Comparison of ENCODE assay signal across 4 mouse cellular contexts in the genomic region with DNA sequence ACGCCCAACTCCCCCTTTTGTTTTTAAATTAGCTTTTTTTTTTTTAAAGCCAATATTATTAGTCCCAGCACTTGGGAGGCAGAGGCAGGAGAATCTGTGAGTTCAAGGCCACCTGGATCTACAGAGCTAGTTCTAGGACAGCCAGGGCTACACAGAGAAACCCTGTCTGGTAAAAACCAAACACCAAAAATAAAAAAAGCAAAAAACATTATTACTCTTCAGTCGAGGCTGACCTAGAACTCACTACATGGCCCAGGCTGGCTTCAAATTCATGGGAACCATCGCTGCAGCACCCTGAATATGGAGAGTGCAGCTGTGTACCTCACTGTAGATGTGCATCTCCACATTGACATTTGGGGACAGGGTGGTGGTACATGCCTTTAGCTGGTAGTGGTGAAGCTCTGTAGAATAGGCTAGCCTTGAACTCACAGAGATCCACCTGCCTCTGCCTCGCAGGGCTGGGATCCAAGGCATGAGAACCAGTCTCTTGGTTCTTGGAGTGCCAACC. TPM values are rescaled to one million over a fixed set of nuclear protein-coding genes. Genes with fewer than 3 reads are reported as not detected.
A peak's percentile ranks its signal among the peaks of the same experiment; 100 is the strongest.
DNase-seq lines count a peak whose midpoint lies in the region; ATAC-seq and TF ChIP-seq lines count a peak whose summit lies in the region.
"Not testable (repeated sequence)": the region's sequence is repeated elsewhere in the genome, so short reads cannot be mapped to it uniquely, and the experiment has no call there.

No protein-coding gene starts in this region.

- TF ChIP-seq EP300 in ES-Bruce4 (IDR thresholded peaks at IDR 0.05; ENCODE audit: insufficient read depth, low read depth, low read length); MEL (IDR thresholded peaks at IDR 0.05; ENCODE audit: low read depth in 1 of 2, low read length in 2 of 2): not testable (repeated sequence)

- ATAC-seq in midbrain, embryonic 11.5 days (ENCODE audit: low FRiP score) = not testable (repeated sequence)

- peaks cover 14% of the 10 kb centered on the region for H3K79me2 ChIP-seq in MEL (ENCODE audit: control insufficient read depth, insufficient read depth, low read length, poor library complexity)

- H3K36me3 ChIP-seq in ES-Bruce4 (ENCODE audit: control insufficient read depth, insufficient read depth, low read length, poor library complexity, severe bottlenecking) = peaks cover 23% of the 10 kb centered on the region
- H3K36me3 ChIP-seq in MEL (ENCODE audit: control insufficient read depth in 1 of 2, insufficient read depth in 2 of 2, low read length in 2 of 2) = peaks cover 7 to 18% of the 10 kb centered on the region in 2 experiments
- H3K36me3 ChIP-seq in midbrain, embryonic 11.5 days (ENCODE audit: control insufficient read depth, insufficient read depth, low read length) = peaks cover 18% of the 10 kb centered on the region

- peak; percentile 50 for DNase-seq in MEL (ENCODE audit: low read depth, low spot score)
- DNase-seq in midbrain, embryonic 11.5 days (ENCODE audit: low spot score, missing footprints) = peak; percentile 47

- TF ChIP-seq POLR2A in ES-Bruce4 (IDR thresholded peaks at IDR 0.05; ENCODE audit: insufficient read depth, low read length) = not testable (repeated sequence)
- peak in 1 of 2 experiments; percentile 67; a peak in 2 of 4 replicates for TF ChIP-seq POLR2A in MEL (IDR thresholded peaks at IDR 0.05; ENCODE audit: control insufficient read depth in 1 of 2, insufficient read depth in 1 of 2, low read depth in 1 of 2, low read length in 2 of 2, poor library complexity in 1 of 2)
- TF ChIP-seq POLR2A in embryonic fibroblast, embryonic 13.5 days (IDR thresholded peaks at IDR 0.05; ENCODE audit: low read depth, low read length) = peak; percentile 43; the same call in 1 of the 2 replicates

- not testable (repeated sequence) for TF ChIP-seq RAD21 in MEL (IDR thresholded peaks at IDR 0.05; ENCODE audit: low read depth, low read length)

- not testable (repeated sequence) for H3K9ac ChIP-seq in ES-Bruce4 (ENCODE audit: low read depth, poor library complexity, severe bottlenecking); MEL (ENCODE audit: control insufficient read depth, low read depth, low read length, poor library complexity, severe bottlenecking); midbrain, embryonic 11.5 days (ENCODE audit: low read length)

- H3K4me3 ChIP-seq in ES-Bruce4 (ENCODE audit: low read depth, low read length); MEL (ENCODE audit: control insufficient read depth in 1 of 2, insufficient read depth in 1 of 2, low read depth in 2 of 2, low read length in 2 of 2); embryonic fibroblast, embryonic 13.5 days (ENCODE audit: insufficient read depth, low read length); midbrain, embryonic 11.5 days (ENCODE audit: low read depth, low read length): not testable (repeated sequence)

- not testable (repeated sequence) for H3K4me1 ChIP-seq in ES-Bruce4 (ENCODE audit: control insufficient read depth, insufficient read depth, low read length); embryonic fibroblast, embryonic 13.5 days (ENCODE audit: control insufficient read depth, insufficient read depth, low read length); midbrain, embryonic 11.5 days (ENCODE audit: control insufficient read depth, insufficient read depth, low read length)
- H3K4me1 ChIP-seq in MEL (ENCODE audit: control insufficient read depth in 1 of 2, insufficient read depth in 2 of 2, low read length in 2 of 2) = peaks cover 0 to 17% of the 10 kb centered on the region in 2 experiments; a peak in 2 of 4 replicates

- 82% methylated on average over 4 of the region's 4 CpGs for WGBS in midbrain, embryonic 11.5 days

- H3K4me2 ChIP-seq in midbrain, embryonic 11.5 days = not testable (repeated sequence)

- H3K27ac ChIP-seq in ES-Bruce4 (ENCODE audit: insufficient read depth, low read length) = 0 out of 2 replicates have a peak overlapping the region, but pooled peaks have one; percentile 12
- not testable (repeated sequence) for H3K27ac ChIP-seq in MEL (ENCODE audit: control insufficient read depth, low read depth, low read length); embryonic fibroblast, embryonic 13.5 days (ENCODE audit: insufficient read depth, low read length); midbrain, embryonic 11.5 days (ENCODE audit: low read depth, low read length)

- H3K27me3 ChIP-seq in ES-Bruce4 (ENCODE audit: control insufficient read depth, insufficient read depth, low read length, poor library complexity, severe bottlenecking); MEL (ENCODE audit: control insufficient read depth in 1 of 2, insufficient read depth in 2 of 2, low read length in 2 of 2); midbrain, embryonic 11.5 days (ENCODE audit: control insufficient read depth, insufficient read depth, low read length): not testable (repeated sequence)

- TF ChIP-seq CTCF in ES-Bruce4 (IDR thresholded peaks at IDR 0.05; ENCODE audit: low read depth, low read length); MEL (IDR thresholded peaks at IDR 0.05 in 2 of 3, conservative IDR thresholded peaks at IDR 0.05 in 1 of 3; ENCODE audit: control insufficient read depth in 1 of 3, insufficient read depth in 1 of 3, low read depth in 2 of 3, low read length in 3 of 3, poor library complexity in 1 of 3, severe bottlenecking in 1 of 3); embryonic fibroblast, embryonic 13.5 days (IDR thresholded peaks at IDR 0.05; ENCODE audit: borderline replicate concordance, insufficient read depth, low read length): not testable (repeated sequence)

- not testable (repeated sequence) for H3K9me3 ChIP-seq in ES-Bruce4 (replicated peaks; ENCODE audit: control insufficient read depth, insufficient read depth, low read length, poor library complexity, severe bottlenecking); MEL (replicated peaks; ENCODE audit: insufficient read depth, low read length); midbrain, embryonic 11.5 days (ENCODE audit: control insufficient read depth, low read length)

TF ChIP-seq in MEL, 35 proteins besides CTCF, POLR2A, EP300 and RAD21:
- TF ChIP-seq ZMIZ1 (IDR thresholded peaks at IDR 0.05; ENCODE audit: low read depth, low read length) (peak; percentile 38), POLR2AphosphoS2 (IDR thresholded peaks at IDR 0.05; ENCODE audit: low read length) (peak; percentile 82)

RNA-seq across cellular contexts. Expression of gene Rps26, which starts 3.4 kb away (rescaled TPM):
- polyA plus RNA-seq in ES-Bruce4 (2011; ENCODE audit: insufficient read depth, insufficient read length, low read depth, missing spikeins) = 1,832 and 1,959 TPM in 2 replicates
- 2,338 and 2,523 TPM in 2 replicates for total RNA-seq in MEL (2012; rRNA removed)
- 1,000 to 10,000 TPM in 1 of 2 experiments, not detected in 1; 2,530 TPM for polyA plus RNA-seq in MEL (2012; ENCODE audit: insufficient read depth in 1 of 2, insufficient read length in 2 of 2, low read depth in 1 of 2, low replicate concordance in 2 of 2, missing spikeins in 1 of 2)
- polyA plus RNA-seq in embryonic fibroblast, embryonic 13.5 days (2011; ENCODE audit: insufficient read length, low read depth, missing spikeins) = 1,073 and 1,205 TPM in 2 replicates
- 588 and 638 TPM in 2 replicates for polyA plus RNA-seq in midbrain, embryonic 11.5 days (2014; fragmentation: Nextera tagmentation; extraction: Ambion mirVana)

RNA-seq across cellular contexts. Expression of gene Ikzf4, which starts 22.6 kb away (rescaled TPM):
- polyA plus RNA-seq in ES-Bruce4 (2011; ENCODE audit: insufficient read depth, insufficient read length, low read depth, missing spikeins) = 9.8 and 11.6 TPM in 2 replicates
- not detected in 2 replicates for total RNA-seq in MEL (2012; rRNA removed)
- under 1 TPM in 1 of 2 experiments, not detected in 1; 0.03 TPM for polyA plus RNA-seq in MEL (2012; ENCODE audit: insufficient read depth in 1 of 2, insufficient read length in 2 of 2, low read depth in 1 of 2, low replicate concordance in 2 of 2, missing spikeins in 1 of 2)
- polyA plus RNA-seq in embryonic fibroblast, embryonic 13.5 days (2011; ENCODE audit: insufficient read length, low read depth, missing spikeins) = 2.3 and 4.8 TPM in 2 replicates
- 3.8 and 4.2 TPM in 2 replicates for polyA plus RNA-seq in midbrain, embryonic 11.5 days (2014; fragmentation: Nextera tagmentation; extraction: Ambion mirVana)

RNA-seq across cellular contexts. Expression of gene Erbb3, which starts 33.7 kb away (rescaled TPM):
- polyA plus RNA-seq in ES-Bruce4 (2011; ENCODE audit: insufficient read depth, insufficient read length, low read depth, missing spikeins) = 39.4 and 41.7 TPM in 2 replicates
- 0.39 and 0.42 TPM in 2 replicates for total RNA-seq in MEL (2012; rRNA removed)
- under 1 TPM in 1 of 2 experiments, not detected in 1; 0.29 TPM for polyA plus RNA-seq in MEL (2012; ENCODE audit: insufficient read depth in 1 of 2, insufficient read length in 2 of 2, low read depth in 1 of 2, low replicate concordance in 2 of 2, missing spikeins in 1 of 2)
- polyA plus RNA-seq in embryonic fibroblast, embryonic 13.5 days (2011; ENCODE audit: insufficient read length, low read depth, missing spikeins) = 0.13 and 0.70 TPM in 2 replicates
- polyA plus RNA-seq in midbrain, embryonic 11.5 days (2014; fragmentation: Nextera tagmentation; extraction: Ambion mirVana) = 0.49 and 0.77 TPM in 2 replicates

RNA-seq across cellular contexts. Expression of gene Suox, which starts 50.7 kb away (rescaled TPM):
- 14.3 and 14.4 TPM in 2 replicates for polyA plus RNA-seq in ES-Bruce4 (2011; ENCODE audit: insufficient read depth, insufficient read length, low read depth, missing spikeins)
- 4.7 and 4.9 TPM in 2 replicates for total RNA-seq in MEL (2012; rRNA removed)
- polyA plus RNA-seq in MEL (2012; ENCODE audit: insufficient read depth in 1 of 2, insufficient read length in 2 of 2, low read depth in 1 of 2, low replicate concordance in 2 of 2, missing spikeins in 1 of 2) = 1 to 10 TPM in 1 of 2 experiments, not detected in 1; 7.2 TPM
- 14.3 and 15.7 TPM in 2 replicates for polyA plus RNA-seq in embryonic fibroblast, embryonic 13.5 days (2011; ENCODE audit: insufficient read length, low read depth, missing spikeins)
- 12.5 and 12.7 TPM in 2 replicates for polyA plus RNA-seq in midbrain, embryonic 11.5 days (2014; fragmentation: Nextera tagmentation; extraction: Ambion mirVana)

RNA-seq across cellular contexts. Expression of gene Pa2g4, which starts 57.4 kb away (rescaled TPM):
- 366 and 396 TPM in 2 replicates for polyA plus RNA-seq in ES-Bruce4 (2011; ENCODE audit: insufficient read depth, insufficient read length, low read depth, missing spikeins)
- 232 and 235 TPM in 2 replicates for total RNA-seq in MEL (2012; rRNA removed)
- 100 to 1,000 TPM; 298 to 663 TPM for polyA plus RNA-seq in MEL (2012; ENCODE audit: insufficient read depth in 1 of 2, insufficient read length in 2 of 2, low read depth in 1 of 2, low replicate concordance in 2 of 2, missing spikeins in 1 of 2)
- polyA plus RNA-seq in embryonic fibroblast, embryonic 13.5 days (2011; ENCODE audit: insufficient read length, low read depth, missing spikeins) = 146 and 152 TPM in 2 replicates
- polyA plus RNA-seq in midbrain, embryonic 11.5 days (2014; fragmentation: Nextera tagmentation; extraction: Ambion mirVana) = 241 and 249 TPM in 2 replicates

Comparison
In these comparisons a context has a peak if more than half of its experiments do, and no peak if none do; other contexts are left out.
1. RNA of gene Erbb3, which starts 33.7 kb away (polyA plus RNA-seq): 39.4 to 41.7 TPM in ES-Bruce4; 0.13 to 0.70 TPM in embryonic fibroblast, embryonic 13.5 days, 0.49 to 0.77 TPM in midbrain, embryonic 11.5 days and 0.29 TPM in MEL; every median in the first group is over 10 times any median in the second.